Mouse (Mus musculus): ENCODE data around the gene Nedd9.

DNA sequence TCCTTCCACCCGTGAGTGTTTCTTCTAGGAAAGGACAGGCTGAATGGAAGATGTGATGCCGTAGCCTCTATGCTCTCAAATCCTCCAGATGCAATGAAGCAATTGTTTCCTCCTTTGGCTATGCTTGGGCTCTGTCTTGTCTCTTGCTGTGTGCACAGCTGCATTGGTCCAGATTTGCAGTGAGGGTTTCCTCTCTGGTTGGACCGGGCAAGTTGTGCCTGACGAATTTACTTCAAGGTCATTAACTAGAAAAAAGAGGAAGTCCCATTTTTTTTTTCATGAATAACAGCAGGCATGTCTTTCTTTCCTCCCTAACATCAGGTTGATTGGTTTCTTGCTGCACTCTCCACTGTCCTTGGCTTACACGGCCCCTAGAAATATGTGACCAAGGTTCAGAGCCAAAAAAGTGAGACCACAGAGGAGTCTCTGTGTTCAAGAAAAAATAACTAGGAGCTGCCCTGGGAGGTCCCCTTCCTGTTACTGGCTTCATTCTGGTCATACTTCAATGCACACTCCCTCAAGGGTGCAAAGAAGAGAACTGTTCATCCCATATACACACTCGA, 84.6 kb downstream of the Nedd9 start:
- no peak for TF ChIP-seq CTCF (conservative IDR thresholded peaks at IDR 0.05 in 1 of 2, IDR thresholded peaks at IDR 0.05 in 1 of 2; ENCODE audit: low read depth in 2 of 2, low read length in 2 of 2)
- no peak for TF ChIP-seq NELFE (IDR thresholded peaks at IDR 0.05; ENCODE audit: low read depth, low read length)
- TF ChIP-seq USF1 (IDR thresholded peaks at IDR 0.05; ENCODE audit: low read depth, low read length), result no peak
